16 mouse cellular contexts compared by ENCODE assay signal in the genomic region with DNA sequence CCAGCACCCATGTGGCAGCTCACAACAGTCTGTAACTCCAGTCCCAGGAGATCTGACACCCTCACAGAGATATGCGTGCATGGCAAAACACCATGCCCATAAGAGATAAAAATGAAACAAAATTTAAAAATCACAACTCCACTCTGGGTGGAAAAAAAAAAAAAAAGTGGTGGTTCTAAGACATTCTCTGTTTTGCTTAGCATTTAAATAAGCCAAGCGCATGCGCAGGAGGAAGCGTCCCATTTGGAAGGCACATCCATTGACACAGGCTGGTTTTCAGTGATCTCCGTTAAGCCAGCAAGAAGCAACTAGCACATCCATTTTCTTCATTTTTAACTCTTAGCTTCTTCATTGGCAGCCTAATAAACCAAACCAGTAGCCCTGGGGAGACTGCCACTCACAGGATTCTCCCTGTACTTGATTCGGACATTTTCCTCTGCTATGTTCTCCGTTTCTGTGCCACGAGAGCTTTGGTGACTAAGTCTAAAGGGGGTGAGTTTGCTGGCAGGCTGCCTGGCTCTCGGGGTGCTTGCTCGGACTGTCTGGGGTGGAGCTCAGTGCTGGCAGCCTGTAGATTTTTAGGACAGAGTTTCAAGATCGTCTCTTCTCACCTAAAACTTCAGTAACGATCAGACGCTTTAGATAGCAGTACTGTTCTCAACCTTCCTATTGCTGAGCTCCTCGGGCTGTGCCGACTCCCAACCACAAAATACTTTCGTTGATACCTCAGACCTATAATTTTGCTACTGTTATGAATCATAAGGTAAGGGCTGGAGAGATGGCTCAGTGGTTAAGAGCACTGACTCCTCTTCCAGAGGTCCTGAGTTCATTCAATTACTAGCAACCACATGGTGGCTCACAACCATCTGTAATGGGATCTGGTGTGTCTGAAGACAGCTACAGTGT. TPM values are rescaled to one million over a fixed set of nuclear protein-coding genes. Genes with fewer than 3 reads are reported as not detected.
DNase-seq lines count a peak whose midpoint lies in the region; ATAC-seq and TF ChIP-seq lines count a peak whose summit lies in the region.
"Had no signal": no experiment of that assay in that cellular context is flagged by ENCODE, and none has a peak within 500 bp of the region (broad histone marks: within the 10 kb centered on the region; RNA-seq: fewer than 3 reads in every experiment).

No protein-coding gene starts in this region.

- H3ac ChIP-seq in myocyte (ENCODE audit: control insufficient read depth, insufficient read length): no peak overlapping the region

- no peak for TF ChIP-seq CTCF in lung, embryonic 14.5 days (IDR thresholded peaks at IDR 0.05; ENCODE audit: low read depth)
- no peak for TF ChIP-seq CTCF in layer of hippocampus, adult 2 months (conservative IDR thresholded peaks at IDR 0.05)

- no peak for TF ChIP-seq POLR2A in myocyte (IDR thresholded peaks at IDR 0.05; ENCODE audit: insufficient read length, low read depth)

- H3K4me3 ChIP-seq in lung, embryonic 14.5 days (ENCODE audit: low read depth, low read length): no peak overlapping the region
- H3K4me3 ChIP-seq in myocyte: no peak overlapping the region
- H3K4me3 ChIP-seq in liver, embryonic 12.5 days: no peak overlapping the region
- no peak overlapping the region for H3K4me3 ChIP-seq in layer of hippocampus, adult 2 months
- H3K4me3 ChIP-seq: embryonic facial prominence, embryonic 15.5 days; hindbrain, embryonic 10.5 days; midbrain, embryonic 12.5 days; neural tube, embryonic 12.5 days had no signal

- no peaks in the 10 kb centered on the region for H3K4me1 ChIP-seq in lung, embryonic 14.5 days (ENCODE audit: insufficient read depth)
- no peaks in the 10 kb centered on the region for H3K4me1 ChIP-seq in liver, embryonic 12.5 days
- H3K4me1 ChIP-seq: embryonic facial prominence, embryonic 15.5 days; midbrain, embryonic 12.5 days; neural tube, embryonic 12.5 days had no signal

- H3K27ac ChIP-seq in lung, embryonic 14.5 days (ENCODE audit: low read depth): no peak overlapping the region
- H3K27ac ChIP-seq in liver, embryonic 12.5 days: no peak overlapping the region
- no peak overlapping the region for H3K27ac ChIP-seq in layer of hippocampus, adult 2 months
- H3K27ac ChIP-seq: embryonic facial prominence, embryonic 15.5 days; hindbrain, embryonic 10.5 days; midbrain, embryonic 12.5 days; neural tube, embryonic 12.5 days had no signal

- no peaks in the 10 kb centered on the region for H3K79me2 ChIP-seq in myocyte (ENCODE audit: control insufficient read depth, insufficient read depth)

- 74% methylated on average over 16 of the region's 16 CpGs for WGBS in lung, embryonic 14.5 days
- WGBS in liver, embryonic 12.5 days (ENCODE audit: insufficient replicate concordance): 75% methylated on average over 16 of the region's 16 CpGs

- H3K9ac ChIP-seq in lung, embryonic 14.5 days: no peak overlapping the region
- no peak overlapping the region for H3K9ac ChIP-seq in liver, embryonic 12.5 days
- H3K9ac ChIP-seq: embryonic facial prominence, embryonic 15.5 days; midbrain, embryonic 12.5 days; neural tube, embryonic 12.5 days had no signal

- H3K4me2 ChIP-seq in lung, embryonic 14.5 days: no peak overlapping the region
- peak overlapping the region; percentile 83 for H3K4me2 ChIP-seq in myocyte (ENCODE audit: low read depth)
- H3K4me2 ChIP-seq in liver, embryonic 12.5 days: no peak overlapping the region
- H3K4me2 ChIP-seq: embryonic facial prominence, embryonic 15.5 days; heart, embryonic 11.5 days; liver, embryonic 11.5 days; midbrain, embryonic 12.5 days; neural tube, embryonic 12.5 days had no signal

- peaks cover 4% of the 10 kb centered on the region; the same call in 1 of the 2 replicates for H3K9me3 ChIP-seq in lung, embryonic 14.5 days (ENCODE audit: low read depth, low read length)
- H3K9me3 ChIP-seq in liver, embryonic 12.5 days (replicated peaks): peaks cover 6% of the 10 kb centered on the region
- H3K9me3 ChIP-seq: embryonic facial prominence, embryonic 15.5 days had no signal

- ATAC-seq in lung, embryonic 14.5 days (ENCODE audit: insufficient read depth): no peak
- no peak for ATAC-seq in liver, embryonic 12.5 days

- peaks cover 7% of the 10 kb centered on the region; the same call in 1 of the 2 replicates for H3K36me3 ChIP-seq in lung, embryonic 14.5 days (ENCODE audit: insufficient read depth)
- H3K36me3 ChIP-seq in myocyte (ENCODE audit: control insufficient read depth, insufficient read depth): peaks cover 4% of the 10 kb centered on the region
- H3K36me3 ChIP-seq in liver, embryonic 12.5 days: peaks cover 10% of the 10 kb centered on the region

- H3K27me3 ChIP-seq in lung, embryonic 14.5 days (ENCODE audit: insufficient read depth, low read length): no peaks in the 10 kb centered on the region
- H3K27me3 ChIP-seq in myocyte (ENCODE audit: control insufficient read depth, insufficient read depth, insufficient read length): no peaks in the 10 kb centered on the region
- no peaks in the 10 kb centered on the region for H3K27me3 ChIP-seq in liver, embryonic 12.5 days (replicated peaks)
- H3K27me3 ChIP-seq: embryonic facial prominence, embryonic 15.5 days; midbrain, embryonic 12.5 days; neural tube, embryonic 12.5 days had no signal

- DNase-seq in lung, embryonic 14.5 days: peak; percentile 44
- no peak for DNase-seq in lung, postnatal 4 days
- DNase-seq in Muller cell, postnatal 12 days (ENCODE audit: inconsistent ontology term): peak; percentile 77
- DNase-seq in adrenal gland, adult 2 months: peak; percentile 82
- no peak for DNase-seq in gastrocnemius, adult 8-10 months (ENCODE audit: low spot score in 2 of 2)
- DNase-seq in layer of hippocampus, adult 2 months (ENCODE audit: low spot score in 2 of 2): no peak
- DNase-seq: retina, postnatal 1 day had no signal

TF ChIP-seq in myocyte, 11 proteins besides CTCF, POLR2A, EP300 and RAD21:
- no peak for TF ChIP-seq MYOG (IDR thresholded peaks at IDR 0.05; ENCODE audit: control insufficient read depth in 1 of 3, insufficient read depth in 1 of 3, insufficient read length in 2 of 3, low read depth in 2 of 3)
- TF ChIP-seq USF1 (IDR thresholded peaks at IDR 0.05; ENCODE audit: low read depth): no peak
- no peak for TF ChIP-seq TCF3 (IDR thresholded peaks at IDR 0.05; ENCODE audit: insufficient read length, low read depth)
- TF ChIP-seq E2F4 (IDR thresholded peaks at IDR 0.05; ENCODE audit: insufficient read depth): no peak
- TF ChIP-seq TCF12 (IDR thresholded peaks at IDR 0.05; ENCODE audit: insufficient read depth, poor library complexity, severe bottlenecking): no peak
- no peak for TF ChIP-seq CEBPB (IDR thresholded peaks at IDR 0.05; ENCODE audit: insufficient read depth, poor library complexity, severe bottlenecking)
- TF ChIP-seq REST (IDR thresholded peaks at IDR 0.05; ENCODE audit: insufficient read depth, insufficient read length): no peak
- TF ChIP-seq SRF (IDR thresholded peaks at IDR 0.05; ENCODE audit: control insufficient read depth, insufficient read length, low read depth): no peak
- TF ChIP-seq MYOD1 (IDR thresholded peaks at IDR 0.05; ENCODE audit: control insufficient read depth in 1 of 3, insufficient read length in 2 of 3, low read depth in 2 of 3): no peak
- no peak for TF ChIP-seq POLR2AphosphoS2 (IDR thresholded peaks at IDR 0.05; ENCODE audit: insufficient read length, low read depth)
- TF ChIP-seq MAX (IDR thresholded peaks at IDR 0.05; ENCODE audit: low read depth): no peak

RNA-seq across cellular contexts. Expression of a gene that starts 47.4 kb away (rescaled TPM):
- 23.3 and 24.2 TPM in 2 replicates for polyA plus RNA-seq in lung, embryonic 14.5 days (2014; fragmentation: Nextera tagmentation; extraction: Ambion mirVana)
- total RNA-seq in adrenal gland, adult 2 months (2021): 10 to 100 TPM; 22.7 to 29.7 TPM
- 4.5 and 5.6 TPM in 2 replicates for polyA plus RNA-seq in adrenal gland, adult 2 months (2012; rRNA removed)
- 15.2 TPM for polyA plus RNA-seq in myocyte (2012; fragmentation: generic; extraction: Trizol)
- polyA plus RNA-seq in liver, embryonic 12.5 days (2016; fragmentation: Nextera tagmentation; extraction: Ambion mirVana): 1.2 and 1.3 TPM in 2 replicates
- total RNA-seq in gastrocnemius, adult 8-10 months (2022): 1 to 10 TPM; 1.4 to 2.1 (median 1.8) TPM
- 10 to 100 TPM; 11.4 to 12.0 TPM for total RNA-seq in layer of hippocampus, adult 2 months (2021)
- total RNA-seq: MEL had no signal

Comparison
In these comparisons a context has a peak if more than half of its experiments do, and no peak if none do; other contexts are left out.
1. DNase-seq: peak in lung, embryonic 14.5 days (single experiment), Muller cell, postnatal 12 days (single experiment) and adrenal gland, adult 2 months (single experiment); none in lung, postnatal 4 days (0 of 2), gastrocnemius, adult 8-10 months (0 of 2) and layer of hippocampus, adult 2 months (0 of 2).